Mouse (Mus musculus) testis, postnatal 10 days (tissue): ENCODE data around the gene Gjb6.

Experiments
- DNase-seq: peaks from one replicate; pipeline ENCODE4 v3.0.0; 2021; ENCODE audit warnings: low spot score

Gjb6 gene

DNA sequence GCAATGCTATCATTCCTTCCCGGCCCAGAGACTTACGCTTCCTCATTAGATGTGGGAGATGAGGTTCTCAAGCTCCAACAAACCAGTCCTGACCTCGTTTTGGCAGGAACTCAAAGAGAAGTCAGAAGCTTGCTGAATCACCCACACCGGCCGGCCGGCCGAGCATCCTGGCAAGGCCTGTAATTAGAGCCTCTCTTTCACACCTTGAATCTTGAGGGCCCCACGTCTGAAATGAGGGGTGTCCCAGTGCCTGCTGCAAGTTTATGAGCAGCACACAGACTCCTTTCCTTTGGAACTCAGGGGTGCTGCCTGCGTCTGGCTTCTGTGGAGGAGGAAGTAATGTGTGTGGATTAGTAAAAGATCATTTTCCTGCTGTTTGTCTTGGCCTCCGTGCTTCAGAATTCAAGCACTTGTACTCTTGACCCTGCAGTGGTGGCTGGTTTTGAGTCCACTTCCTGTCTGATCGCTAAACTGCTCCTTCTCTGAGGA lies 49.2 kb downstream of the Gjb6 start:
- DNase-seq, result no peak

DNA sequence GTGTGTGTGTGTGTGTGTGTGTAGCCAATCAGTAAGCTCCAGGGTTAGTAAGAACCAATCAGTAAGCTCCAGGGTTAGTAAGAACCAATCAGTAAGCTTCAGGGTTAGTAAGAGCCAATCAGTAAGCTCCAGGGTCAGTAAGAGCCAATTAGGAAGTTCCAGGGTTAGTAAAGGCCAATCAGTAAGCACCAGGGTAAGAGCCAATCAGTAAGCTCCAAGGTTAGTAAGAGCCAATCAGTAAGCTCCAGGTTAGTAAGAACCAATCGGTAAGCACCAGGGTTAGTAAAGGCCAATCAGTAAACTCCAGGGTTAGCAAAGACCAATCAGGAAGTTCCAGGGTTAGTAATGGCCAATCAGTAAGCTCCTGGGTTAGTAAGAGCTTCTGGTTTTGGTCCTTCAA lies 50.5 kb downstream of the Gjb6 start:
- no peak for DNase-seq

DNA sequence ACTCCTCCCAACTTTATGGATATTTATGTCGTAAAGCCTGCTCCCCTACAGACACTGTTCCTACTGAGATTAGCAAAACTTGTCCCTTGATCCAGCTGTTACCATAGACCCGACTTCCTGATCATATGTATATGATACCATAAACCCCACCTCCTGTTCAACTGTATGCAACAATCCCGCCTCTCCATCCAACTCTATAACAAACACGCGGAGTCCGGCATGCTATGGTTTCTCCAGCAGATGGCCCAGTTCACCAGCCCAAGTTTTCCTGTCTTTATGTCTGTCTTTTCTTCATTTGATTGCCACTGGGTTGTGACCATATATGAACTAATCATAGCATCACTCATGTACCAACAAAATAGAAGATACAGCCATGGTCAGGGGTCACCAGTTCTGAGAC lies 57.9 kb downstream of the Gjb6 start:
- DNase-seq, result no peak
